Mouse (Mus musculus) bone marrow macrophage, adult 2 months (primary cell): Measurements from ENCODE around the gene Tmem91. TPM values are rescaled to one million over a fixed set of nuclear protein-coding genes. Genes with fewer than 3 reads are reported as not detected.

Experiments used
- H3K27ac ChIP-seq: 2 replicates; pipeline ENCODE4 v1.5.1; 2012; ENCODE audit warnings: low read depth, low read length; ENCODE audit not compliant: insufficient read depth
- H3K4me1 ChIP-seq: 2 replicates; pipeline ENCODE4 v1.6.1; 2012; ENCODE audit warnings: low read length; ENCODE audit not compliant: control insufficient read depth, insufficient read depth
- H3K4me3 ChIP-seq: 2 replicates; pipeline ENCODE4 v1.5.1; 2012; ENCODE audit warnings: mild to moderate bottlenecking, low read length, moderate library complexity; ENCODE audit not compliant: insufficient read depth
- CTCF ChIP-seq: IDR thresholded peaks from 2 replicates; pipeline ENCODE4 v1.5.1; 2012; ENCODE audit warnings: low read depth, mild to moderate bottlenecking, low read length, moderate library complexity
- POLR2A ChIP-seq: IDR thresholded peaks from 2 replicates; pipeline ENCODE4 v1.6.1; 2012; ENCODE audit warnings: mild to moderate bottlenecking, low read depth, low read length, borderline replicate concordance
- polyA plus RNA-seq: library from polyadenylated mRNA; stranded (reverse); fragments of >200 nt; gene quantifications from 2 replicates; pipeline ENCODE4 v1.2.4, GENCODE M21; 2012; ENCODE audit not compliant: missing spikeins, insufficient read depth, insufficient read length

Tmem91 gene
- polyA plus RNA-seq, 1 experiment = 0.87 TPM

DNA sequence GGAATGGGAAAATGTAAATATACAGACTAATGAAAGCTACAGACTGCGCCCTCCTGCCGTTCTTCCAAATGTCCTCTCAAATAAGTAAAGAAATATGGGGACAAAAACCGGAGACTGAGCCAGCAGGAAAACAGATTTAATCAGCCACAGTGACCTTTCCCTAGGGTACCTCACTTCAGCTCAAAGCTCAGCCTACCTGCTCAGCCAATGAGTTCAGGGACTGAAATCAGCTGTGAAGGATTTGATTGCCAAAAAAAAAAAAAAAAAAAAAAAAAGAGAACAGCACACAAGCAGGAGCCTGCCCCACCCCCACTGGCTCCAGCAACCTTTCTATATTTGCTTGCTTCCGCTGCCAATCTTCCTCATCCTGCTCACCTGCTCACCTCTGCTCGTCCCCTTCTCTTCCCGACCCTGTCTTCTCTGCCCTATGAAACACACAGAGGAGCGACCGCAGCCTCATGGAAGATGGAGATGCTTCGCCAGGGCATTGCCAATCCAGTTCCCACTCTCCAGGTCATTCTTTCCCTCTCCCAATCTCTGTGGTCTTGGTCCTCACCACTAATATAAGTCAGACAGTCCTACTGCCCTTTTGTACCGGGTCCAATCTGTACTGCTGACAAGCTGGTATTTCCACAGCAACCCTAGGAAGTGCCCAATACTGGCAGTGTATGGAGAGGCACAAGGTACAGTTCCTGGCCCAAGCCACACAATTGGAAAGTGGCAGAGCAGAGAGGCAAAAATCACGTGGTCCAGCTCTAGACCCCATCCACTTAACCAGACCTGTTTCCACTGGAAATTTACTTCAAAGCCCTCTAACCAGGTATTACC, 19.2 kb downstream of the Tmem91 start:
- TF ChIP-seq CTCF = no peak
- no peak for TF ChIP-seq POLR2A
- peaks cover 16% of the 10 kb centered on the region for H3K4me1 ChIP-seq
- no peak overlapping the region for H3K4me3 ChIP-seq
- H3K27ac ChIP-seq = no peak overlapping the region

DNA sequence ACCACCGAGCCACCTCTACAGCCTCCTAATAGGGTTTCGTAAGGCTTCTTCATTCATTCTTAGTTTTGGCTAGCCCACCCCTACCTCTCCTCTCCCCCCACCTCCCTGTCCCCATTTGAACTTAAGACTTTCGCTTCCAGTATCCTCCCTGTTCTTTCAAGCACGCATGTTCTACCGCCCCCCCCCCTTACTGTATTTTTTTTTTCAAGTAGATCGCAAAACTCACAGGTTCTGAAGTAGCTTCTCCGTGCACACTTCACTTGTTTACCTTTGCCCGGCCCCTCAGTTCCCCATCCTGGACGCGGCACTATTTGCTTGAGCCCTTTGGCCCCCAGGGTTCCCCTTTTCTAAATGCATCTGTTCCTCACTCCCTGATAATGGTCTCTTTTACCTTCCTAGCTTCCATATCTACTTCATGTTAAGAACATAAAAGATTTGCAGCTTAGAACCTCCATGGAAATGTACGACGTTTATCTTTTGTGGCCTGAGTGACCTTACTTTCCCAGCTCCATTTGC, 22.7 kb downstream of the Tmem91 start:
- Histone ChIP-seq H3K4me3 (no peak overlapping the region), H3K4me1 (peaks cover 33% of the 10 kb centered on the region), H3K27ac (no peak overlapping the region)
- TF ChIP-seq POLR2A (no peak), CTCF (0 out of 2 replicates have a peak, but pooled peaks have one; percentile 1)

DNA sequence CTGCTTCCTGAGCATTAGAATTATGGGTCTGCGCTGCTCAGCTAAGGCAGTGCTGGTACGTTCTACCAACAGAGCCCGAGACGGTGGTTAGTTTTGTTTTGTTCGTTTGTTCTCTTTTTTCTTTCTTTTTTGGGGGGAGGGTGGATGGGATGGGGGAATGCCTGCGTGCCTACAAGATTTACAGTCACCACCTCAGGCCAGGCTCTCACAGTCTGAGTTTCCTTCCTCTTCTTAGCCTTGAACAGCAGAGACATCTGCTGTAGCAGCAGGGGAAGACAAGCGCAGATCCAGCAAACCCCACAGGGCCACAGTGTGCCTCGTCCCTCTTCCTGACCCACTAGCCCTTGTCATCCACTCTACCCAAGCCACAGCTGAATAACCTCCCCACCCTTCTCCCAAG, 23.7 kb downstream of the Tmem91 start:
- peaks cover 33% of the 10 kb centered on the region for H3K4me1 ChIP-seq
- H3K4me3 ChIP-seq = peak overlapping the region; percentile 19
- peak overlapping the region; percentile 90 for H3K27ac ChIP-seq
- TF ChIP-seq CTCF (peak; percentile 40), POLR2A (no peak)

DNA sequence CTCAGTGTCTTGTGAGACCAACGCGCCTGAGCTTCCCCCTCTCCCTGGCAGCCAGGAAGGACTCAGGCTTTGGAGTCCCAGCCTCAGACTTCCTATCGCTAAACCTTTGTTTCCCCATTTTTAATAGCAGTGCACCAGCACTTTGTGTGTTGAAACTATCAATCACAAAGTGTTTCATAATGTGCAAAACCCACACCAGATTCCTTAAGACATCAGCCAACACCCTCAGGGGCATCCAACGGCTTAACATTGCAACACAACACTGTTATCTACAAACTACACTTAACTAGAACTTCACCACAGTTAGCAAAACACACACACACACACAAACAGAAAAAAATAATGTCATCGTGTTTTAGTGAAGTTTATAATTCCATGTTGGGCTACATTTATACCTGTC, 25.1 kb downstream of the Tmem91 start:
- no peak for TF ChIP-seq CTCF
- no peak for TF ChIP-seq POLR2A
- Histone ChIP-seq H3K4me1 (peaks cover 35% of the 10 kb centered on the region), H3K4me3 (no peak overlapping the region), H3K27ac (peak overlapping the region; percentile 90)

DNA sequence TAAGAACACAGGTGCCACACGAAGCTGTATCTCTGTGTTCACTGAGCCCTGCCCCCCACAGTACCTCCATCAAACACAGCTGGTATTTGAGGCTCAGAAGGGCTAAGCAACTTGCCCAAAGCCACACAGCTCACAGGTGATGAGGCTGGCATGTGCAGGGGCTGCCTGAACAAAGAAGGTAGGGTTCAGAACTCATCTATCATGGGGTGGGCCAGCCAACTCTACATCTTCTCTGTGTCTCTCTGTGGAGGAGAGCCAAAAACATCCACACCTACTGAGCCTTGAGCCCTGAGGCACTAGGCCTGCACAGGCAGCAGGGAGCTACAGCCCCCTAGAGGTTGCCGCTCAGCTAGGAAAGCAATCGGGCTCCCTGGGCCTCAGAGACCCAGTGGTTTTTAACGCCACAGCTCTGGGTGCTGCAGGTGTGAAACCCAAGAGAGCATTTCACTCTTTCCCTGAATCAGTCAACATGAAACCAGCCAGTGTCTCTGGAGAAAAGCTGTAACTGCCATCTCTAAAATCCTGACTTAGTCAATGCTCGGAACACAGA, 27.3 kb downstream of the Tmem91 start:
- Histone ChIP-seq H3K27ac (no peak overlapping the region), H3K4me1 (peaks cover 46% of the 10 kb centered on the region), H3K4me3 (no peak overlapping the region)
- no peak for TF ChIP-seq POLR2A
- no peak for TF ChIP-seq CTCF

GRCm38 (mm10) chr7:25645074-25645473, 29.9 kb downstream of the Tmem91 start:
- Histone ChIP-seq H3K4me3 (no peak overlapping the region), H3K4me1 (peaks cover 29% of the 10 kb centered on the region), H3K27ac (no peak overlapping the region)
- TF ChIP-seq CTCF (no peak), POLR2A (no peak)

DNA sequence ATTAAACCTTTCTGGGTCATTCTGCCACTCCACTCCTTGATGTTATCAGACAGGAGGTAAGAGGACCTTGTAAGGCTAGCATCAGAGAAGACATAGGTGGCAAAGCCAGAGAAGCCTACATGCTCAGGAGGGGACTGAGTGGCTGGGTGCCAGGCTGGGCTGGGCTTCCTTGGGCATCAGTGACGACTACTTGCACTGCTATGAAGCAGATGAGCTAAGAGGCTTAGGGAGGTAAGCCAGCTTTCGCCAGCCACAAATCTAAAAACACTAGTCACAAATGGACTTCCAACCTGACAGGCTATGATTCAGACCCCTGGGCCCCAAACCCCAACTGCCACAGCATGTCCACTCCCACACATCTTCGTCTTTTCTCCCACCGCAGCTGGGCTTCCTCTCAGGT, 30.3 kb downstream of the Tmem91 start:
- Histone ChIP-seq H3K27ac (no peak overlapping the region), H3K4me1 (peaks cover 26% of the 10 kb centered on the region), H3K4me3 (no peak overlapping the region)
- no peak for TF ChIP-seq POLR2A
- no peak for TF ChIP-seq CTCF

- Histone ChIP-seq H3K4me3 (no peak overlapping the region), H3K27ac (no peak overlapping the region), H3K4me1 (peaks cover 21% of the 10 kb centered on the region)
- TF ChIP-seq POLR2A (no peak), CTCF (no peak)
Measured at GRCm38 (mm10) chr7:25644136-25644535, 30.8 kb downstream of the Tmem91 start.

DNA sequence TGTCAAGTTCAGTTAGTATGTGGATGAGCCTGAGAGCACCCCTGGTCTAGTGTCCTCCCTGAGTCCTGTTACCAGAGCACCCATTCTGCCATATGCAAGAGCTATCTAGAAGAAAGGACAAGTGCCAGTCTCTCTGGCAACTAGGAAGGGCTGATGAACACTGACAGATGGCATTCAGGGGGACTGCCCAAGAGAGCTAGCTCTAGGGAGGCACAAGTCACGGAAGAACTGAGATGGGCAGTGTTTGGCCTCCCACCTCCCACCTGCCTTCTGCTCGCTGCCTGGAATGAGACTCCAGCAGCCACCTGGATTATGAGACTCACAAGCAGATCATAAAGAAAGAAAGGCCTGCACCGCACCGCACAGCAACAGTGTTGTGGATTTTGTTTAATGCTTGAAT, 35.2 kb downstream of the Tmem91 start:
- no peak for TF ChIP-seq POLR2A
- TF ChIP-seq CTCF = no peak
- H3K4me1 ChIP-seq = peaks cover 10% of the 10 kb centered on the region
- no peak overlapping the region for H3K4me3 ChIP-seq
- no peak overlapping the region for H3K27ac ChIP-seq

GRCm38 (mm10) chr7:25637099-25637498, 37.9 kb downstream of the Tmem91 start:
- TF ChIP-seq CTCF = no peak
- no peak for TF ChIP-seq POLR2A
- peaks cover 19% of the 10 kb centered on the region for H3K4me1 ChIP-seq
- no peak overlapping the region for H3K27ac ChIP-seq
- H3K4me3 ChIP-seq = no peak overlapping the region

GRCm38 (mm10) chr7:25636373-25636772, 38.6 kb downstream of the Tmem91 start:
- TF ChIP-seq CTCF (no peak), POLR2A (no peak)
- H3K4me3 ChIP-seq = no peak overlapping the region
- peaks cover 27% of the 10 kb centered on the region for H3K4me1 ChIP-seq
- no peak overlapping the region for H3K27ac ChIP-seq
